Mouse (Mus musculus): ENCODE results near the gene Osbpl11. TPM values are rescaled to one million over a fixed set of nuclear protein-coding genes. Genes with fewer than 3 reads are reported as not detected.
"Not testable (repeated sequence)": the region's sequence is repeated elsewhere in the genome, so short reads cannot be mapped to it uniquely, and the experiment has no call there.

Osbpl11 gene
- 14.1 and 14.7 TPM in 2 replicates for polyA plus RNA-seq (2012; rRNA removed)

DNA sequence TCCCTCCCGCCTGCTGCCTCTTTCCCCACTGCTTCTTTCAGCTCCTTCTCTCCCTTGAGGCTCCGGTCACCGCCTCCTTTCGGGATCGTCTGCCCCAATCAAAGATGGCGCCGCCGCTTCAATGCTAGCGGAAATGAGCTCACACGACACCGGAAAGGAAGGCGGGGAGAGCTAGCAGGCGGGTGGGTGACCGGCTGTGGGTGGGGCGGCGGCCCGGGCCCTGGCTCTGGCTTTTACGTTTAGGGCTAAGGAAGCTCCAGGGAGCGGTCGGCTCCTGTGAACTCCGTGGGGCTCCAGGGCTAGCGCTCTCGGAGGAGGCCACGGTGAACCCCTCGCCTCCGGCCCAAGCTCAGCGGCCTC, at the start of gene Osbpl11:
TSS of gene Osbpl11 (plus strand) at position 171 of the 360 bp plus-strand sequence.
- under 1% methylated on average over 27 of the region's 27 CpGs for WGBS
- Histone ChIP-seq H3K36me3 (ENCODE audit: control insufficient read depth, insufficient read depth, low read length) (no peaks in the 10 kb centered on the region), H3K4me3 (ENCODE audit: insufficient read depth, low read depth, low read length) (peak within 1 kb of the TSS; percentile 94), H3K27ac (ENCODE audit: insufficient read depth, low read depth, low read length) (peak within 1 kb of the TSS; percentile 96), H3K27me3 (replicated peaks; ENCODE audit: control insufficient read depth, insufficient read depth, low read length) (no peaks in the 10 kb centered on the region), H3K4me1 (ENCODE audit: control insufficient read depth, insufficient read depth, low read length) (peaks cover 9% of the 10 kb centered on the region)
- peak; percentile 71 for TF ChIP-seq POLR2A (IDR thresholded peaks at IDR 0.05; ENCODE audit: low read depth, low read length)
- no peak for TF ChIP-seq CTCF (conservative IDR thresholded peaks at IDR 0.05; ENCODE audit: insufficient read depth, insufficient read length, low read depth, low read length)
- DNase-seq, result peak; percentile 98

DNA sequence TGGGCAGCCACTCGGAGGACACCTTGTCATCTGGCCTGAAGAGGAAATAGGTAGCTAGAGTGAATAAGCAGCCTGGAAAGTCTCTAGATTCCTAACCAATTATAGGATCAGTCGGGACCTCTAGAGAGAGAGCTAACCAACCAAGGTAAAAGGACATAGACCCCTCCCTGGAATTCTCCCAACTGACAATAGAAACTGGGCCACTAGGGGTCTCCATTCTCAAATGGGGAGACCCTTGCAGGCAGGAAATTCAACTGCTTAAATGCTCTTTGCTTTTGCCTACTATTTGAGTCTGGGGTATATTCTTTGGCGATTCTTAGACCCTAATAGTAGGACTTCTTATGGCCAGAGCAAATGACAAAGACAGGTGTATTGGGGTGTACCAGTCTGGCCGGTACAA, 49.7 kb upstream of the Osbpl11 start:
- no peaks in the 10 kb centered on the region for H3K27me3 ChIP-seq (replicated peaks; ENCODE audit: control insufficient read depth, insufficient read depth, low read length)
- DNase-seq, result no peak
- no peak overlapping the region for H3K27ac ChIP-seq (ENCODE audit: insufficient read depth, low read depth, low read length)
- no peaks in the 10 kb centered on the region; the same call in 1 of the 2 replicates for H3K4me1 ChIP-seq (ENCODE audit: control insufficient read depth, insufficient read depth, low read length)
- no peaks in the 10 kb centered on the region for H3K36me3 ChIP-seq (ENCODE audit: control insufficient read depth, insufficient read depth, low read length)
- no peak overlapping the region for H3K4me3 ChIP-seq (ENCODE audit: insufficient read depth, low read depth, low read length)
- TF ChIP-seq POLR2A (IDR thresholded peaks at IDR 0.05; ENCODE audit: low read depth, low read length), result no peak
- TF ChIP-seq CTCF (conservative IDR thresholded peaks at IDR 0.05; ENCODE audit: insufficient read depth, insufficient read length, low read depth, low read length), result no peak
- WGBS, result 65% methylated on average over 4 of the region's 4 CpGs

DNA sequence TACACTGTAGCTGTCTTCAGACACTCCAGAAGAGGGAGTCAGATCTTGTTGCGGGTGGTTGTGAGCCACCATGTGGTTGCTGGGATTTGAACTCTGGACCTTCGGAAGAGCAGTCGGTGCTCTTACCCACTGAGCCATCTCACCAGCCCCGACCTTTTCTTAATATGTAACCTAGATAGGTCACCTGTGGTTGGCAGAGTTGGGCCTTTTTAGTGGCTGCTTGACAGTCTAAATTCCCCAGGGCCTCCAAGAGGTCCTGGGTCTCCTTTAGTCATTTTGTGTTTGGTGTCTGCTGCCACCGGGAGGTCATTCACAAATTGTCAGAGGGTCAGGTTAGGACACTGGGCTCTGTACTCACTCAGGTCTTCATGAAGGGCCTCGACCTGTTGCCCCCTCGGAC, 45.8 kb upstream of the Osbpl11 start:
- H3K27ac ChIP-seq (ENCODE audit: insufficient read depth, low read depth, low read length); H3K27me3 ChIP-seq (replicated peaks; ENCODE audit: control insufficient read depth, insufficient read depth, low read length); H3K4me1 ChIP-seq (ENCODE audit: control insufficient read depth, insufficient read depth, low read length); H3K4me3 ChIP-seq (ENCODE audit: insufficient read depth, low read depth, low read length); H3K36me3 ChIP-seq (ENCODE audit: control insufficient read depth, insufficient read depth, low read length): not testable (repeated sequence)
- DNase-seq, result peak; percentile 51
- whole genome bisulfite sequencing, result 52% methylated on average over 6 of the region's 7 CpGs

GRCm38 (mm10) chr16:33141758-33142280, 43.1 kb upstream of the Osbpl11 start:
- Histone ChIP-seq H3K36me3 (ENCODE audit: control insufficient read depth, insufficient read depth, low read length) (no peaks in the 10 kb centered on the region), H3K27ac (ENCODE audit: insufficient read depth, low read depth, low read length) (no peak overlapping the region), H3K4me3 (ENCODE audit: insufficient read depth, low read depth, low read length) (no peak overlapping the region), H3K27me3 (replicated peaks; ENCODE audit: control insufficient read depth, insufficient read depth, low read length) (no peaks in the 10 kb centered on the region), H3K4me1 (ENCODE audit: control insufficient read depth, insufficient read depth, low read length) (peaks cover 6% of the 10 kb centered on the region; the same call in 1 of the 2 replicates)
- DNase-seq, result no peak
- 79% methylated on average over 3 of the region's 3 CpGs for WGBS
- TF ChIP-seq POLR2A (IDR thresholded peaks at IDR 0.05; ENCODE audit: low read depth, low read length), result no peak
- TF ChIP-seq CTCF (conservative IDR thresholded peaks at IDR 0.05; ENCODE audit: insufficient read depth, insufficient read length, low read depth, low read length), result no peak

- Histone ChIP-seq H3K4me3 (ENCODE audit: insufficient read depth, low read depth, low read length) (no peak overlapping the region), H3K27me3 (replicated peaks; ENCODE audit: control insufficient read depth, insufficient read depth, low read length) (no peaks in the 10 kb centered on the region), H3K4me1 (ENCODE audit: control insufficient read depth, insufficient read depth, low read length) (peaks cover 6% of the 10 kb centered on the region; the same call in 1 of the 2 replicates), H3K36me3 (ENCODE audit: control insufficient read depth, insufficient read depth, low read length) (no peaks in the 10 kb centered on the region), H3K27ac (ENCODE audit: insufficient read depth, low read depth, low read length) (no peak overlapping the region)
- DNase-seq, result no peak
- no peak for TF ChIP-seq POLR2A (IDR thresholded peaks at IDR 0.05; ENCODE audit: low read depth, low read length)
- no peak for TF ChIP-seq CTCF (conservative IDR thresholded peaks at IDR 0.05; ENCODE audit: insufficient read depth, insufficient read length, low read depth, low read length)
- WGBS, result 67% methylated on average over 2 of the region's 2 CpGs
These were observed 41.4 kb upstream of the Osbpl11 start for GRCm38 (mm10) chr16:33143452-33143851.

DNA sequence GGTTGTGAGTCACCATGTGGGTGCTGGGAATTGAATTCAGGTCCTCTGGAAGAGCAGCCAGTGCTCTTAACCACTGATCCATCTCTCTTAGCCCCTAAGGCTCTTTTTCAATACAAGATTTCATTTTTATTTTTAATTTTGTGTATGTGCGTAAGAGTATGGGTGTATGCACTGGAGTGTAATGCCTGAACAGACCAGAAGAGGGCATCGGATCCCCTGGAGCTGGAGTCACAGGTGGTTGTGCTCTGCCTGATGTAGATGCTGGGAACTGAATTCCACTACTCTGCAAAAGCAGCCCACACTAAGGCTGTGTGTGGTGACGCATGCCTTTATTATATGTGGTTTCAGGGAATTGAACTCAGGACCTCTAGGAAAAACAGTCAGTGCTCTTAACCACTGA, 38.7 kb upstream of the Osbpl11 start:
- Histone ChIP-seq H3K27me3 (replicated peaks; ENCODE audit: control insufficient read depth, insufficient read depth, low read length) (no peaks in the 10 kb centered on the region), H3K36me3 (ENCODE audit: control insufficient read depth, insufficient read depth, low read length) (no peaks in the 10 kb centered on the region), H3K4me3 (ENCODE audit: insufficient read depth, low read depth, low read length) (no peak overlapping the region), H3K27ac (ENCODE audit: insufficient read depth, low read depth, low read length) (no peak overlapping the region), H3K4me1 (ENCODE audit: control insufficient read depth, insufficient read depth, low read length) (peaks cover 2% of the 10 kb centered on the region; the same call in 1 of the 2 replicates)
- no peak for TF ChIP-seq CTCF (conservative IDR thresholded peaks at IDR 0.05; ENCODE audit: insufficient read depth, insufficient read length, low read depth, low read length)
- no peak for TF ChIP-seq POLR2A (IDR thresholded peaks at IDR 0.05; ENCODE audit: low read depth, low read length)
- 97% methylated on average over 3 of the region's 3 CpGs for WGBS
- DNase-seq, result no peak

DNA sequence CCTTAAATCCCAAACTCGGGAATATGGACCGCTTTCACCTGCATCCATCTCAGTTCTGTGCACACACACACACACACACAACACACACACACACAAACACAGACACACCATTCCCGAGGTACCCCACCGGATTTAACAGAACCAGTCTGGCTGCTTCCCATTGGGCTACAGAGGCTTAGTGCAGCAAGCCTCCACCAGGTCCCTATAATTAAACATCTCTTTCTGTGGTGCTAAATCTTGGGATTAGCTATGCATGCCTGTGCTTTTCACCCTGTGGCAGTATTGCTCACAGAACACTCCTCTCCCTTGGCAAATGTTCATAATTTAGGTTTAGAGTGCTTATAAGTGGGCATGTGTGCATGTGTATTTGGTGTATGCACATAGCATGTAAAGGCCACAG, 36.7 kb upstream of the Osbpl11 start:
- Histone ChIP-seq H3K27me3 (replicated peaks; ENCODE audit: control insufficient read depth, insufficient read depth, low read length) (no peaks in the 10 kb centered on the region), H3K4me3 (ENCODE audit: insufficient read depth, low read depth, low read length) (no peak overlapping the region), H3K4me1 (ENCODE audit: control insufficient read depth, insufficient read depth, low read length) (no peaks in the 10 kb centered on the region; the same call in 1 of the 2 replicates), H3K27ac (ENCODE audit: insufficient read depth, low read depth, low read length) (no peak overlapping the region), H3K36me3 (ENCODE audit: control insufficient read depth, insufficient read depth, low read length) (no peaks in the 10 kb centered on the region)
- DNase-seq, result peak; percentile 36
- WGBS, result 63% methylated on average over 4 of the region's 4 CpGs
- TF ChIP-seq CTCF (conservative IDR thresholded peaks at IDR 0.05; ENCODE audit: insufficient read depth, insufficient read length, low read depth, low read length) (no peak), POLR2A (IDR thresholded peaks at IDR 0.05; ENCODE audit: low read depth, low read length) (no peak)

DNA sequence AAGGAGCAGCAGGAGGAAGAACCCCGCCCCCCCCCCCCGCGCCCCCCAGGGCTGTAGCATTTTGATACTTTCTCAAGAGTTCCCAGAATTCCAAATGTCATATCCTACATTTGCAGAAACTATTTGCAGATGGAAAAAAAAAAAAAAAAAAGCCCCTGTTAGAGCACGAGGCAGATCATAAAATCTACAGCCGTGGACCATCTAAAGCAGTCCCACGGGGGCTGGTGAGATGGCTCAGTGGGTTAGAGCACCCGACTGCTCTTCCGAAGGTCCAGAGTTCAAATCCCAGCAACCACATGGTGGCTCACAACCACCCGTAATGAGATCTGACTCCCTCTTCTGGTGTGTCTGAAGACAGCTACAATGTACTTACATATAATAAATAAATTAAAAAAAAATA, 34.0 kb upstream of the Osbpl11 start:
- H3K36me3 ChIP-seq (ENCODE audit: control insufficient read depth, insufficient read depth, low read length); H3K27me3 ChIP-seq (replicated peaks; ENCODE audit: control insufficient read depth, insufficient read depth, low read length); DNase-seq; H3K4me3 ChIP-seq (ENCODE audit: insufficient read depth, low read depth, low read length); H3K27ac ChIP-seq (ENCODE audit: insufficient read depth, low read depth, low read length); H3K4me1 ChIP-seq (ENCODE audit: control insufficient read depth, insufficient read depth, low read length): not testable (repeated sequence)
- 65% methylated on average over 9 of the region's 9 CpGs for WGBS
